Mouse (Mus musculus): ENCODE measurements around the gene Plekhh2. TPM values are rescaled to one million over a fixed set of nuclear protein-coding genes. Genes with fewer than 3 reads are reported as not detected.
A peak's percentile ranks its signal among the peaks of the same experiment; 100 is the strongest.

Gene Plekhh2
- polyA plus RNA-seq, 1 experiment from 2014 or later = 3.4 TPM

GRCm38 (mm10) chr17:84483673-84484320 is 27.9 kb upstream of the Plekhh2 start:
- WGBS = 79% methylated on average over 6 of the region's 6 CpGs

GRCm38 (mm10) chr17:84487415-84487814 is 24.3 kb upstream of the Plekhh2 start:
- Histone ChIP-seq H3K9ac (replicated peaks; ENCODE audit: low read length) (no peak overlapping the region), H3K4me3 (replicated peaks; ENCODE audit: low read depth, low read length) (no peak overlapping the region), H3K27ac (replicated peaks; ENCODE audit: low read depth, low read length) (no peak overlapping the region), H3K4me2 (ENCODE audit: low read length) (no peak overlapping the region), H3K27me3 (ENCODE audit: control insufficient read depth, insufficient read depth, low read length) (no peaks in the 10 kb centered on the region), H3K36me3 (ENCODE audit: control insufficient read depth, insufficient read depth, low read length) (no peaks in the 10 kb centered on the region), H3K9me3 (ENCODE audit: control insufficient read depth, low read length) (no peaks in the 10 kb centered on the region), H3K4me1 (ENCODE audit: control insufficient read depth, insufficient read depth, low read length) (no peaks in the 10 kb centered on the region)
- WGBS = 84% methylated on average over 2 of the region's 2 CpGs
- ATAC-seq (ENCODE audit: low FRiP score, low TSS enrichment) (no peak), DNase-seq (no peak)

More at GRCm38 (mm10) chr17:84483673-84484320, 27.9 kb upstream of the Plekhh2 start:
- Histone ChIP-seq H3K4me1 (ENCODE audit: control insufficient read depth, insufficient read depth, low read length) (peaks cover 4% of the 10 kb centered on the region; the same call in 1 of the 2 replicates), H3K27me3 (ENCODE audit: control insufficient read depth, insufficient read depth, low read length) (no peaks in the 10 kb centered on the region), H3K9me3 (ENCODE audit: control insufficient read depth, low read length) (no peaks in the 10 kb centered on the region), H3K36me3 (ENCODE audit: control insufficient read depth, insufficient read depth, low read length) (no peaks in the 10 kb centered on the region), H3K27ac (replicated peaks; ENCODE audit: low read depth, low read length) (no peak overlapping the region), H3K9ac (replicated peaks; ENCODE audit: low read length) (no peak overlapping the region), H3K4me2 (ENCODE audit: low read length) (no peak overlapping the region), H3K4me3 (replicated peaks; ENCODE audit: low read depth, low read length) (no peak overlapping the region)
- ATAC-seq (ENCODE audit: low FRiP score, low TSS enrichment) (no peak), DNase-seq (no peak)

- Histone ChIP-seq H3K9ac (replicated peaks; ENCODE audit: low read length) (no peak overlapping the region), H3K4me3 (replicated peaks; ENCODE audit: low read depth, low read length) (no peak overlapping the region), H3K4me2 (ENCODE audit: low read length) (no peak overlapping the region), H3K36me3 (ENCODE audit: control insufficient read depth, insufficient read depth, low read length) (no peaks in the 10 kb centered on the region), H3K27ac (replicated peaks; ENCODE audit: low read depth, low read length) (no peak overlapping the region), H3K4me1 (ENCODE audit: control insufficient read depth, insufficient read depth, low read length) (no peaks in the 10 kb centered on the region), H3K27me3 (ENCODE audit: control insufficient read depth, insufficient read depth, low read length) (no peaks in the 10 kb centered on the region), H3K9me3 (ENCODE audit: control insufficient read depth, low read length) (no peaks in the 10 kb centered on the region)
- DNase-seq (peak; percentile 55), ATAC-seq (ENCODE audit: low FRiP score, low TSS enrichment) (no peak)
- WGBS = 29% methylated on average over 5 of the region's 5 CpGs
Observed at GRCm38 (mm10) chr17:84492255-84492880, 19.3 kb upstream of the Plekhh2 start.

GRCm38 (mm10) chr17:84497026-84497425 is 14.7 kb upstream of the Plekhh2 start:
- no peak overlapping the region for H3K4me3 ChIP-seq (replicated peaks; ENCODE audit: low read depth, low read length)
- DNase-seq = no peak
- H3K27me3 ChIP-seq (ENCODE audit: control insufficient read depth, insufficient read depth, low read length) = no peaks in the 10 kb centered on the region
- H3K36me3 ChIP-seq (ENCODE audit: control insufficient read depth, insufficient read depth, low read length) = no peaks in the 10 kb centered on the region
- ATAC-seq (ENCODE audit: low FRiP score, low TSS enrichment) = no peak
- no peak overlapping the region for H3K27ac ChIP-seq (replicated peaks; ENCODE audit: low read depth, low read length)
- H3K4me2 ChIP-seq (ENCODE audit: low read length) = no peak overlapping the region
- WGBS = 87% methylated on average over 5 of the region's 5 CpGs
- no peaks in the 10 kb centered on the region for H3K4me1 ChIP-seq (ENCODE audit: control insufficient read depth, insufficient read depth, low read length)
- H3K9me3 ChIP-seq (ENCODE audit: control insufficient read depth, low read length) = no peaks in the 10 kb centered on the region
- no peak overlapping the region for H3K9ac ChIP-seq (replicated peaks; ENCODE audit: low read length)

- H3K27me3 ChIP-seq (ENCODE audit: control insufficient read depth, insufficient read depth, low read length) = no peaks in the 10 kb centered on the region
- no peak for DNase-seq
- no peaks in the 10 kb centered on the region for H3K4me1 ChIP-seq (ENCODE audit: control insufficient read depth, insufficient read depth, low read length)
- H3K4me2 ChIP-seq (ENCODE audit: low read length) = no peak overlapping the region
- no peak for ATAC-seq (ENCODE audit: low FRiP score, low TSS enrichment)
- 55% methylated on average over 2 of the region's 2 CpGs for WGBS
- H3K9me3 ChIP-seq (ENCODE audit: control insufficient read depth, low read length) = no peaks in the 10 kb centered on the region
- H3K9ac ChIP-seq (replicated peaks; ENCODE audit: low read length) = no peak overlapping the region
- H3K27ac ChIP-seq (replicated peaks; ENCODE audit: low read depth, low read length) = no peak overlapping the region
- H3K4me3 ChIP-seq (replicated peaks; ENCODE audit: low read depth, low read length) = no peak overlapping the region
- no peaks in the 10 kb centered on the region for H3K36me3 ChIP-seq (ENCODE audit: control insufficient read depth, insufficient read depth, low read length)
Observed at GRCm38 (mm10) chr17:84497559-84497958, 14.1 kb upstream of the Plekhh2 start.

- WGBS = 41% methylated on average over 3 of the region's 3 CpGs
- DNase-seq = no peak
- H3K9me3 ChIP-seq (ENCODE audit: control insufficient read depth, low read length) = no peaks in the 10 kb centered on the region
- no peaks in the 10 kb centered on the region for H3K27me3 ChIP-seq (ENCODE audit: control insufficient read depth, insufficient read depth, low read length)
- no peak overlapping the region for H3K4me3 ChIP-seq (replicated peaks; ENCODE audit: low read depth, low read length)
- H3K27ac ChIP-seq (replicated peaks; ENCODE audit: low read depth, low read length) = no peak overlapping the region
- H3K4me1 ChIP-seq (ENCODE audit: control insufficient read depth, insufficient read depth, low read length) = no peaks in the 10 kb centered on the region
- no peak for ATAC-seq (ENCODE audit: low FRiP score, low TSS enrichment)
- no peaks in the 10 kb centered on the region for H3K36me3 ChIP-seq (ENCODE audit: control insufficient read depth, insufficient read depth, low read length)
- H3K4me2 ChIP-seq (ENCODE audit: low read length) = no peak overlapping the region
- H3K9ac ChIP-seq (replicated peaks; ENCODE audit: low read length) = no peak overlapping the region
Observed at GRCm38 (mm10) chr17:84497972-84498604, 13.6 kb upstream of the Plekhh2 start.

- H3K27ac ChIP-seq (replicated peaks; ENCODE audit: low read depth, low read length) = no peak overlapping the region
- no peaks in the 10 kb centered on the region for H3K9me3 ChIP-seq (ENCODE audit: control insufficient read depth, low read length)
- no peaks in the 10 kb centered on the region for H3K27me3 ChIP-seq (ENCODE audit: control insufficient read depth, insufficient read depth, low read length)
- no peaks in the 10 kb centered on the region for H3K36me3 ChIP-seq (ENCODE audit: control insufficient read depth, insufficient read depth, low read length)
- no peaks in the 10 kb centered on the region for H3K4me1 ChIP-seq (ENCODE audit: control insufficient read depth, insufficient read depth, low read length)
- DNase-seq = peak; percentile 39
- H3K9ac ChIP-seq (replicated peaks; ENCODE audit: low read length) = no peak overlapping the region
- no peak overlapping the region for H3K4me3 ChIP-seq (replicated peaks; ENCODE audit: low read depth, low read length)
- WGBS = 24% methylated on average over 5 of the region's 5 CpGs
- no peak for ATAC-seq (ENCODE audit: low FRiP score, low TSS enrichment)
- no peak overlapping the region for H3K4me2 ChIP-seq (ENCODE audit: low read length)
Observed at GRCm38 (mm10) chr17:84498639-84499038, 13.1 kb upstream of the Plekhh2 start.

- WGBS = 81% methylated on average over 3 of the region's 3 CpGs
- H3K4me3 ChIP-seq (replicated peaks; ENCODE audit: low read depth, low read length) = no peak overlapping the region
- DNase-seq (no peak), ATAC-seq (ENCODE audit: low FRiP score, low TSS enrichment) (no peak)
- H3K9me3 ChIP-seq (ENCODE audit: control insufficient read depth, low read length) = no peaks in the 10 kb centered on the region
- no peaks in the 10 kb centered on the region for H3K4me1 ChIP-seq (ENCODE audit: control insufficient read depth, insufficient read depth, low read length)
- no peaks in the 10 kb centered on the region for H3K36me3 ChIP-seq (ENCODE audit: control insufficient read depth, insufficient read depth, low read length)
- no peak overlapping the region for H3K27ac ChIP-seq (replicated peaks; ENCODE audit: low read depth, low read length)
- H3K9ac ChIP-seq (replicated peaks; ENCODE audit: low read length) = no peak overlapping the region
- no peak overlapping the region for H3K4me2 ChIP-seq (ENCODE audit: low read length)
- no peaks in the 10 kb centered on the region for H3K27me3 ChIP-seq (ENCODE audit: control insufficient read depth, insufficient read depth, low read length)
Observed at GRCm38 (mm10) chr17:84502341-84502740, 9.4 kb upstream of the Plekhh2 start.

- Histone ChIP-seq H3K4me2 (ENCODE audit: low read length) (no peak overlapping the region), H3K4me1 (ENCODE audit: control insufficient read depth, insufficient read depth, low read length) (peaks cover 9% of the 10 kb centered on the region), H3K9me3 (ENCODE audit: control insufficient read depth, low read length) (no peaks in the 10 kb centered on the region), H3K9ac (replicated peaks; ENCODE audit: low read length) (no peak overlapping the region), H3K36me3 (ENCODE audit: control insufficient read depth, insufficient read depth, low read length) (no peaks in the 10 kb centered on the region), H3K27ac (replicated peaks; ENCODE audit: low read depth, low read length) (no peak overlapping the region), H3K27me3 (ENCODE audit: control insufficient read depth, insufficient read depth, low read length) (no peaks in the 10 kb centered on the region), H3K4me3 (replicated peaks; ENCODE audit: low read depth, low read length) (no peak overlapping the region)
- DNase-seq = no peak
- ATAC-seq (ENCODE audit: low FRiP score, low TSS enrichment) = no peak
- WGBS = 83% methylated on average over 2 of the region's 2 CpGs
Observed at GRCm38 (mm10) chr17:84505922-84506321, 5.8 kb upstream of the Plekhh2 start.
